Mouse (Mus musculus) hindbrain, embryonic 13.5 days (tissue): ENCODE measurements around the gene Art4. TPM values are rescaled to one million over a fixed set of nuclear protein-coding genes. Genes with fewer than 3 reads are reported as not detected.

Source experiments
- ATAC-seq: fragments of 200-750 bp; cut with Nextera tagmentation; 2 replicates; pipeline ENCODE4 v1.8.0; 2017; ENCODE audit warnings: moderate TSS enrichment; ENCODE audit not compliant: low FRiP score
- H3K27ac ChIP-seq: fragments of 300-500 bp; sonication (generic); 2 replicates; pipeline ENCODE4 v1.5.1; 2015; ENCODE audit warnings: inconsistent platforms, mild to moderate bottlenecking, moderate library complexity
- H3K27me3 ChIP-seq: fragments of 300-500 bp; sonication (generic); 2 replicates; pipeline ENCODE4 v1.6.1; 2015; ENCODE audit warnings: mild to moderate bottlenecking, inconsistent platforms
- H3K36me3 ChIP-seq: fragments of 300-500 bp; sonication (generic); 2 replicates; pipeline ENCODE4 v1.6.1; 2015; ENCODE audit warnings: mild to moderate bottlenecking, inconsistent platforms
- H3K4me1 ChIP-seq: fragments of 300-500 bp; sonication (generic); replicated peaks from 2 replicates; pipeline ENCODE4 v1.6.1; 2015; ENCODE audit warnings: inconsistent platforms
- H3K4me2 ChIP-seq: fragments of 300-500 bp; sonication (generic); 2 replicates; pipeline ENCODE4 v1.6.1; 2015; ENCODE audit warnings: inconsistent platforms, mild to moderate bottlenecking, moderate library complexity
- H3K4me3 ChIP-seq: fragments of 300-500 bp; sonication (generic); 2 replicates; pipeline ENCODE4 v1.5.1; 2015; ENCODE audit warnings: mild to moderate bottlenecking, inconsistent platforms
- H3K9ac ChIP-seq: fragments of 300-500 bp; sonication (generic); 2 replicates; pipeline ENCODE4 v1.6.1; 2015; ENCODE audit warnings: mild to moderate bottlenecking, inconsistent platforms
- H3K9me3 ChIP-seq: fragments of 300-500 bp; sonication (generic); 2 replicates; pipeline ENCODE4 v1.6.1; 2016; ENCODE audit warnings: inconsistent platforms
- WGBS: fragments of 180-500 bp; shearing (Covaris S2); methylation state at CpG from one replicate; pipeline ENCODE4 v1.1.7; 2015; 5-methylcytosine and 5-hydroxymethylcytosine counted together
- microRNA-seq: library from miRNA; unstranded; fragments of <30 nt; microRNA quantifications from one replicate; pipeline ENCODE4, GENCODE M21; 2016
- polyA plus RNA-seq: library from polyadenylated mRNA; unstranded; fragments of >200 nt; fragmentation: Nextera tagmentation; extraction: Ambion mirVana; gene quantifications from 2 replicates; pipeline ENCODE4 v1.2.1, GENCODE M21; 2015

The Art4 gene
- polyA plus RNA-seq, 1 experiment from 2014 or later: 0.13 TPM

DNA sequence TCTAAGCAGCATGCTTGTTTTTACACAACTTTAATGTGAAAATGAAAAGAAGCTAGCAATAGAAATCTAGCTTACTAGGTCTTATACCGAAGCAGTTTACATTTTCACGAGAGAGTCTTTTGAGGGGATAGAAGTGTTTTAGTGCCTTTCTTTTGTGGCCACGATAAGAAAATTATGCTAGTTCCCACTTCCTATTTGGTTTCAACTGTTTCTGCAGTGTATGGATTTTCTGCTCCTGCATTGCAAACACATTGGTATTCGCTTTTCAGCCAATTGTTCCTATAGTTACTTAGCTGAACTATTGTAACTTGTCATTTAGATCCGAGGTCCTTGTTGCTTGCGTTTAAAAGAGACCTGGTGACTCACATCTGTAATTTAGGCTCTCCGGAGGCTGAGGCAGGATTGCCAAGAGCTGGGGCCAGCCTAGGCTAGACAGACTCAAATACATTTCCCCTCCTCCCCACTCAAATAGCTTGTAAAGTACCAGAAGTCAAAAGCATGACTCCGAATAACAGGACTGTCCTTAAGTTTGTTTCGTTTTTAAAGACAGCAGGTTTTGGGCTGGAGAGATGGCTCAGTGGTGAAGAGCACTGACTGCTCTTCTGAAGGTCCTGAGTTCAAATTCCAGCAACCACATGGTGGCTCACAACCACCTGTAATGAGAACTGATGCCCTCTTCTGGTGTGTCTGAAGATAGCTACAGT is 52.7 kb downstream of the Art4 start:
- whole genome bisulfite sequencing: 36% methylated on average over 9 of the region's 9 CpGs
- H3K4me3 ChIP-seq: peak overlapping the region; percentile 72
- H3K4me1 ChIP-seq: peaks cover 33% of the 10 kb centered on the region
- peak overlapping the region; percentile 81 for H3K4me2 ChIP-seq
- ATAC-seq: no peak
- peak overlapping the region; percentile 100 for H3K27ac ChIP-seq
- H3K9ac ChIP-seq: peak overlapping the region; percentile 99
- no peaks in the 10 kb centered on the region for H3K9me3 ChIP-seq
- H3K27me3 ChIP-seq: no peaks in the 10 kb centered on the region
- H3K36me3 ChIP-seq: no peaks in the 10 kb centered on the region

DNA sequence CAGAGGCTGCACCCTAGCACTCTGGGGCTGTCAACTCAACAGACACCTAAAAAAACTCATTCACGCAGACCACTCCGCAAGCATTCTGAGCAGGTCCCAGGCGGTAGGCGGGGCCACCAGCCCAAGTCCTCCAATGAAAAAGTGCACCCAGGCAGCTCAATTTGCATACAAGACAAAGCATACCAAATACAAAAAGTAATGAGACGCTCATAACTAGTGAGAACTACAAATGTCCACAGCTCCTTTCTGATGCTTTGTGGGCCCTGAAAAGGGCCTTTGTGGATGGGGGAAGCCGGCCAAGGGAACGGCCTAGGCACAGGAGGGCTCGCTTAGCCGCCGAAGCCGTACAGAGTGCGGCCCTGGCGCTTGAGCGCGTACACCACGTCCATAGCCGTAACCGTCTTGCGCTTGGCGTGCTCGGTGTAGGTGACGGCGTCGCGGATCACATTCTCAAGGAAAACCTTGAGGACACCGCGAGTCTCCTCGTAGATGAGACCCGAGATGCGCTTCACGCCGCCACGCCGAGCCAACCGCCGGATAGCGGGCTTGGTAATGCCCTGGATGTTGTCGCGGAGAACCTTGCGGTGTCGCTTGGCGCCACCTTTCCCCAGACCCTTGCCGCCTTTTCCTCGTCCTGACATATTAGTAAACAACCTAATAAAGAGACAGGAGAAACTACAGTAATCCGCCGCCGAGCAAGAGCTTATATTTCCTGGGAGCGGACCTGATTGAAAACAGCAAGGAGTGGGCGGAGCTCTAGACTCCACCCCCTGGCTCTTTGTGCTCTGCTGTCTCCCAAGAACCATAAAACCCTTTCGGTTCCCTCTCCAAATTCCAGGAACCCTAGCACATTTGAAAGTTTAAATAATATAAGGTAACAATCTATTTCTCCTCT is 53.5 kb downstream of the Art4 start, which contains the start of gene Hist4h4:
TSS of gene Hist4h4 (minus strand) at position 677 of the 895 bp plus-strand sequence.
- ATAC-seq: peak; percentile 80
- peak within 1 kb of the TSS; percentile 100 for H3K27ac ChIP-seq
- no peaks in the 10 kb centered on the region for H3K27me3 ChIP-seq
- H3K4me1 ChIP-seq: peaks cover 24% of the 10 kb centered on the region
- H3K36me3 ChIP-seq: no peaks in the 10 kb centered on the region
- peak within 1 kb of the TSS; percentile 72 for H3K4me3 ChIP-seq
- H3K4me2 ChIP-seq: peak within 1 kb of the TSS; percentile 81
- no peaks in the 10 kb centered on the region for H3K9me3 ChIP-seq
- under 1% methylated on average over 50 of the region's 50 CpGs for WGBS
- peak within 1 kb of the TSS; percentile 99 for H3K9ac ChIP-seq

DNA sequence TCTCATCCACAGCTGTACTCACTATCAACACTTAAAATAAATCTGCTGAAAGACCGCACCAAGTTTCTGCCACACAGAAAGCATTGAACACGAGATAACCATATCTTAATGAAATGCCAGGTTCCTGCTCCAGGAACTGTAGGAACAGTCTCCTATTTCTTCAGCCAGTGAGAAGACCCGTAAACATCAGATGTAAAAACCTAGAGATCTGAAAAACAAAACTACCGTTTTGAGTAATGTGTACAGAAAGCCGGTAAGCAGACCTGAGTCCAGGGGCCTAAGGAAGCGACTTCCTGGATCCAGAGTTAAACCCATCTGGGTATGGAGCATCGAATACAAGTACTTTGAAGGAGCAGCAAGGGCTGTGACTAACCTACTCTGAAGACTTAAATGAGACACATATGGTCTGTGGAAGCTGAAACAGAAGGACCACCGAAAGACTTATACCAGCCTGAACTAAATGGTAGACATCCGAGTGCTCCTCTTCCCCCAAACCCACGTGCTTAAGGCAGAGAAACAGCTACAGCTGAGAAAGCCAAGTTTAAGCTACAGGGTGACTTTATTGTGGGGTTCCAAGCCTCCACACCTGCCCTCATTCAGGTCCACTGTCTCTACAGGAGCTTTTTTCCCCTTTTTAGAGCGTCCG is 54.3 kb downstream of the Art4 start:
- Histone ChIP-seq H3K27ac (peak overlapping the region; percentile 100), H3K4me3 (peak overlapping the region; percentile 72), H3K27me3 (no peaks in the 10 kb centered on the region), H3K4me2 (peak overlapping the region; percentile 81), H3K36me3 (no peaks in the 10 kb centered on the region), H3K9ac (peak overlapping the region; percentile 99), H3K4me1 (peaks cover 20% of the 10 kb centered on the region), H3K9me3 (no peaks in the 10 kb centered on the region)
- WGBS: 22% methylated on average over 12 of the region's 12 CpGs
- no peak for ATAC-seq

DNA sequence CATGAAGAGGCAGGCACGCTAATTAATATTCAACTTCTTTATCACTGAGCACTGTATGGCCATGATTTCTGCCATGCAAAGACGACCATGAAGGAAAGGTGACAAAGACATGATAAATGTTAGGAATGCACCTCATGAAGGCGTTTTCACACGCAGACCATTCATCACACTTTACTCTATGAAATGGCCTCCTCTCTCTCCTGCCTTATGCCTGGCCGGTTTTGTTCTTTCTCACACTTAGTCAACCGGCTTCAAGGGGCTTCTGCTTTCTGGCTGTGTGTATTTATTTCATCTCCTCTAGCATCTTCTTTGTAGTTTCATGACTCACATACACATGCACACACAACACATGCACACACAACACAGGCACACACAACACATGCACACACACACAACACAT is 56.3 kb downstream of the Art4 start:
- no peak for ATAC-seq
- Histone ChIP-seq H3K4me1 (peaks cover 14% of the 10 kb centered on the region), H3K9me3 (no peaks in the 10 kb centered on the region), H3K27me3 (no peaks in the 10 kb centered on the region), H3K36me3 (no peaks in the 10 kb centered on the region), H3K27ac (no peak overlapping the region), H3K4me2 (no peak overlapping the region), H3K4me3 (no peak overlapping the region), H3K9ac (no peak overlapping the region)
- WGBS: 84% methylated on average over 6 of the region's 6 CpGs

DNA sequence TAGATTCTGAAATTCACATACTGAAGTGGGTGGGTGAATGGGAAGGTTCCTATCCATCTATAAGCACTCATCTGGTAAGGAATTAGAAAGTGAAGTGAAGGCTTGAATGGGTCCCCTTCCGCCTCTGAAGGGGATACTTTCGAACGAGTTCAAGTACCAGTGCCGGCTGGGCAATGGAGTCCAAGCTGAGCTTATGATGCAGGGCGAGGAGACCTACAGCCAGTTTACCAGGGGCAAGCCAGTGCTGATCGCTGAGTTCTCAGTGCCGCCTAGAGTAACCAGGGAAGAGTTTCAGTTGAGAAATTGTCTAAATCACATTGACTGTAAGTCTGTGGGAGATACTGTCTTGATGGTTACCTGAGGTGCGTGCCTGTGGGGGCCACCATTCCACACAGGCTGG is 56.8 kb downstream of the Art4 start:
- Histone ChIP-seq H3K27ac (no peak overlapping the region), H3K9ac (no peak overlapping the region; the same call in 1 of the 2 replicates), H3K36me3 (no peaks in the 10 kb centered on the region), H3K4me1 (peaks cover 14% of the 10 kb centered on the region), H3K4me2 (no peak overlapping the region), H3K27me3 (no peaks in the 10 kb centered on the region; the same call in 1 of the 2 replicates), H3K4me3 (no peak overlapping the region), H3K9me3 (no peaks in the 10 kb centered on the region)
- ATAC-seq: no peak
- WGBS: 93% methylated on average over 8 of the region's 8 CpGs

Small RNA genes lying within 50 kb of the gene (microRNA-seq; reads per million reads assigned to microRNA genes)
- gene Gm44364: not detected

Other genes with a start within 250 kb of the Art4 start
- 1.4 and 1.8 TPM in 2 replicates for gene Plbd1, start 195.8 kb downstream of the Art4 start, polyA plus RNA-seq
- gene Gucy2c, start 76.0 kb downstream of the Art4 start, polyA plus RNA-seq: 0.09 and 0.17 TPM in 2 replicates
- 0.65 and 0.90 TPM in 2 replicates for gene Hist4h4, start 53.3 kb downstream of the Art4 start, polyA plus RNA-seq
- 116 and 125 TPM in 2 replicates for gene H2afj, start 49.5 kb downstream of the Art4 start, polyA plus RNA-seq
- 1.5 and 2.8 TPM in 2 replicates for gene BC049715, start 30.1 kb downstream of the Art4 start, polyA plus RNA-seq
- gene Wbp11, start 29.5 kb downstream of the Art4 start, polyA plus RNA-seq: 80.1 and 82.5 TPM in 2 replicates
- 0.19 and 0.66 TPM in 2 replicates for gene Smco3, start 22.3 kb downstream of the Art4 start, polyA plus RNA-seq
- 13.6 and 16.2 TPM in 2 replicates for gene Mgp, start 18.1 kb upstream of the Art4 start, polyA plus RNA-seq
- gene Erp27, start 64.4 kb upstream of the Art4 start, polyA plus RNA-seq: not detected in 2 replicates
- gene Pde6h, start 66.1 kb upstream of the Art4 start, polyA plus RNA-seq: not detected in 2 replicates
- 16.7 and 19.2 TPM in 2 replicates for gene Arhgdib, start 84.2 kb upstream of the Art4 start, polyA plus RNA-seq